Mouse (Mus musculus) intestine, postnatal 0 days (tissue): ENCODE measurements around the gene Cyp2c69. TPM values are rescaled to one million over a fixed set of nuclear protein-coding genes. Genes with fewer than 3 reads are reported as not detected.
"Not testable (repeated sequence)": the region's sequence is repeated elsewhere in the genome, so short reads cannot be mapped to it uniquely, and the experiment has no call there.

Experiments used
- ATAC-seq: fragments of 200-750 bp; cut with Nextera tagmentation; 2 replicates; pipeline ENCODE4 v1.8.0; 2017; ENCODE audit warnings: mild to moderate bottlenecking, moderate TSS enrichment, moderate library complexity
- H3K27ac ChIP-seq: fragments of 300-500 bp; sonication (generic); 2 replicates; pipeline ENCODE4 v1.5.1; 2014; ENCODE audit warnings: mild to moderate bottlenecking, low read depth, low read length, moderate library complexity
- H3K27me3 ChIP-seq: fragments of 300-500 bp; sonication (generic); replicated peaks from 2 replicates; pipeline ENCODE4 v1.6.1; 2014; ENCODE audit warnings: low read length, mixed read lengths; ENCODE audit not compliant: control insufficient read depth, insufficient read depth
- H3K36me3 ChIP-seq: fragments of 300-500 bp; sonication (generic); 2 replicates; pipeline ENCODE4 v1.6.1; 2014; ENCODE audit warnings: mild to moderate bottlenecking, moderate library complexity; ENCODE audit not compliant: control insufficient read depth, insufficient read depth
- H3K4me1 ChIP-seq: fragments of 300-500 bp; sonication (generic); replicated peaks from 2 replicates; pipeline ENCODE4 v1.6.1; 2014; ENCODE audit warnings: antibody characterized with exemption, low read length, mixed read lengths; ENCODE audit not compliant: control insufficient read depth, insufficient read depth
- H3K4me2 ChIP-seq: fragments of 300-500 bp; sonication (generic); replicated peaks from 2 replicates; pipeline ENCODE4 v1.6.1; 2014; ENCODE audit warnings: low read depth, mild to moderate bottlenecking, moderate library complexity
- H3K4me3 ChIP-seq: fragments of 300-500 bp; sonication (generic); 2 replicates; pipeline ENCODE4 v1.5.1; 2014; ENCODE audit warnings: low read depth, low read length
- H3K9ac ChIP-seq: fragments of 300-500 bp; sonication (generic); 2 replicates; pipeline ENCODE4 v1.6.1; 2014; ENCODE audit warnings: mild to moderate bottlenecking, low read depth, low read length
- H3K9me3 ChIP-seq: fragments of 300-500 bp; sonication (generic); 2 replicates; pipeline ENCODE4 v1.6.1; 2016; ENCODE audit warnings: mixed run types; ENCODE audit not compliant: control insufficient read depth
- WGBS: fragments of 180-500 bp; shearing (Covaris S2); extraction: QIAGEN DNeasy Blood & Tissue Kit; methylation state at CpG from one replicate; pipeline ENCODE4 v1.1.7; 2014; 5-methylcytosine and 5-hydroxymethylcytosine counted together
- polyA plus RNA-seq: library from polyadenylated mRNA; unstranded; fragments of >200 nt; fragmentation: Nextera tagmentation; extraction: Ambion mirVana; gene quantifications from 2 replicates; pipeline ENCODE4 v1.2.1, GENCODE M21; 2015

Gene Cyp2c69
- polyA plus RNA-seq, 1 experiment from 2014 or later: not detected

GRCm38 (mm10) chr19:39812714-39813113 lies 73.9 kb downstream of the Cyp2c69 start, which contains the start of gene Cyp2c40:
Cyp2c40 (minus strand) TSS chr19:39812814.
- not testable (repeated sequence) for H3K4me1 ChIP-seq, H3K9ac ChIP-seq, H3K9me3 ChIP-seq, H3K36me3 ChIP-seq, ATAC-seq, H3K4me3 ChIP-seq, H3K27me3 ChIP-seq, H3K4me2 ChIP-seq, H3K27ac ChIP-seq
- WGBS: 66% methylated on average over 3 of the region's 3 CpGs

Other genes starting within 250 kb of the Cyp2c69 start
- 0.86 and 1.3 TPM in 2 replicates for gene Cyp2c67, start 237.7 kb downstream of the Cyp2c69 start, polyA plus RNA-seq
- gene Cyp2c68, start 145.7 kb downstream of the Cyp2c69 start, polyA plus RNA-seq: 99.5 and 101 TPM in 2 replicates
- 0.18 and 0.30 TPM in 2 replicates for gene Cyp2c40, start 74.0 kb downstream of the Cyp2c69 start, polyA plus RNA-seq
- not detected in 2 replicates for gene Cyp2c37, start 105.6 kb upstream of the Cyp2c69 start, polyA plus RNA-seq
- not detected in 2 replicates for gene Cyp2c54, start 187.0 kb upstream of the Cyp2c69 start, polyA plus RNA-seq
- not detected in 2 replicates for gene Cyp2c50, start 202.9 kb upstream of the Cyp2c69 start, polyA plus RNA-seq